Mouse (Mus musculus): ENCODE results near the gene Ambra1.

The Ambra1 gene

DNA sequence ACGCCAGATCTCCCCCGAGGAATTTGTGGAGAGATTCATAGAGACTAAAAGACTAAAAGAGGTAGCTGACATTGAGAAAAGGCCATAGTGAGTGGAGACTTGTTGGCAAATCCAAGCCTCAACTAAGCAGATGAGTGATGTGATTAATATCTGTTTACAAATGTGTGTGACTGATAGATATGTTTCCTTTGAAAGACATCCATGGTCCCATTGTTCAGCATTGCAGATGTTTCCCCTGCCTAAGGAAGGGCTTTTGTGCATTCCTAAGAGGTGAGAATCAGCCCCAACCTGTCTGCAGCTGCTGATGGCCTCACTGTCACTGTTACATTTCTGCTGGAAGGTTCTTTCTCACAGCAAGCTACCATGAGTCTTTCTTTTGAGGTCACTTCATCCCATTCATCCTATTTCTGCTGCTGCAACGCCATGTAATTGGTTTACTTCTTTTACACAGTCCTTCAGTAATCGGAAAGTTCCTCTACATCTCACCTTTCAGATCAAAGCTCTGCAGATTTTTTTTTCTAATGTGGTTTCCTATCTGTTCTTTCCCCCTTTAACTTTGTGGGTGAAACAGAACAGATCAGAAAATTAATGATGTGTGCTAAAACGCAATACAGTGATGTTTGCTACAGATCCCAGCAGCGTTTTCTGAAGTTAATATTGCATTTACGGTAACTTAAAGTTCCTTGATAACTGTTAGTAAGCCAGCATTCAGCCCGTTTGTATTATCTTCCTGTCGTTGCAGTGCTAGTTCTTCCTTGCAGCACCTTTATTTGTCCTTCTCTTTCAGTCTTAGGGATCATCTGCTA lies 146.3 kb downstream of the Ambra1 start:
- DNase-seq (ENCODE audit: low spot score), result no peak

DNA sequence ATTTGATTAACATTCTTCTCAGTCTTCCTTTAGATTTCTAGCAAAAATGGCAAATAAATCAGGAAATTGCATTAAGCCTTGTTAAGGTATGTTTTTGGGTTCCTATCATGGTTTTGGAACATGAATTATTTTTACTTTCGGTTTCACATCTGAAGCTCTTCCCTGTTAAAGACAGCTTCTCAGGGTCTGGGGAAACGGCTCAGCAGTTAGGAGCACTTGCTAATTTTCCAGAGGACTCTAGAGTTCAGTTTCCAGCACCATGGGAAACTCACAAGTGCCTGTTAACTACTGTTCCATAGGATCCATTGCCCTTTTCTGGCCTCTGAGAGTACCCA lies 146.8 kb downstream of the Ambra1 start:
- DNase-seq (ENCODE audit: low spot score), result no peak

DNA sequence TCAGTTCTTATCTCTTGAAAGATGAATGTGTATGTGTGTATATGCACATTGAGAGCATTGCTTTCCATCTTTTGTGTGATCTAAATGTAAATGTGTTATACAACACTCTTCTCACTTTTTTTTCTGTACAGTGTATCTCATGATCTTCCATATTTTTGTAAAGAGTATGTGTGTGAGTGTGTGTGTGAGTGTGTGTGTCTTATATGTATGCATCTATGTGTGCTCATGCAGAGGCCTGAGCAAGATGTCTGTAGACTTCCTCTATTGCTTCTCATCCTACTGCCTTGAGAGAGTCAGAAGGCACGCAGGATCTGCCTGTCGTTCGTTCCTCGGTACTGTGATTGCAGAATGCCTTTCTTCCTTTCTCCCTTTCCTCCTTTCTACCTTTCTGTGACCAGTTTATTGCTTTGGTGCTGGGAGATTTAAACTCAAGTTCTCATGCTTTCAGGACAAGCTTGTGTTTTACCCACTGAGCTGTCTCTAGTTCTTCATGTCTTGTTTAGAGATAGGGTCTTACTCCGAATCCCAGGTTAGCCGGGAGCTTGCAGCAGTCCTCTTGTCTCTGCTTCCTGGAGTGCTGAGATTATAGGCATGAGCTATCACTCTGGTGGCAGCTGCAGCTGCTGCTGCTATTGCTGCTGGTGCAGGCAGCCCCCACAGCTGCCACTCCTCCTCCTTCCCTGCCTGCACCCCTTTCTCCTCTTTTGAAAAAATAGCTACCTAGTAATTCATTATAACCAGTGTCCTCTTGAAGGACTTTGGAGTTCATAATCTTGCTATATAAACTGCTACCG lies 148.7 kb downstream of the Ambra1 start:
- DNase-seq (ENCODE audit: low spot score), result no peak

DNA sequence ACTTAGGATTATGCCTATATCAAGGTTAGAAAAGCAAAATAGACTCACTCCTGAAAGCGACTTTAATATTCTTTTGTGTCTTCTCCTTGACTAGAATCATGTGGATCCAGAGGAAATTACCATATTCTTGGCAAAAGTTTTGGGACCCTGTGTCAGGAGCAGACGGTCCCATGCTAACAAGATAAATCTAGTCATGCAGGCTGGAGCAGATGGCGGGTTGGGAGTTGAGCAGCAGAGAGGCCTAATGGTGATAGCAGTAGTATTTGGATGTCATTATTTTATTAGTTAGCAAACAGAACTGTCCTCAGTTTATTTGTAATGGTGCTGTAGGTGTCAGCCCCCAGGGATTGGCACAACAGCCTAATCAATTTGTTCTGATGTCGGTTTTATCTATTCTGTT lies 154.0 kb downstream of the Ambra1 start:
- no peak for DNase-seq (ENCODE audit: low spot score)

DNA sequence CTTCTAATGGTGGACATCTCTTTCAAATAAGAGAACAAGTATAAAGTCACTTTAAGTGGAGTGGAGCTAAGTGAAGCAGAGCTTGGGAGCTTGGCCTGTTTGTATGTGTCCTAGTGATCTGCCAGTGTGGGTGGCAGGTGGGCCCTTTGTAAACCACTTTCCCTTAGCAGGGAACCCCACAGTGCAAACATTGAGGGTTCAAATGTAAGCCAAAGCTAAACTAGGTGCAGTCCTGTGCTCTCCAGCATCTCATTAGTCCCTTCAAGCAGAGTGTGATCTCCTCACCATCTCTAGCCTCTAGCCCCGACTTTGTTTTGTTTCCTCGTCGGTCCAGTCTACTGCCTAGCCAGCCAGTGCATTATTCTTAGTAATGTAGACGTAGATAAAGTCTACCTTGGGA lies 154.7 kb downstream of the Ambra1 start:
- DNase-seq (ENCODE audit: low spot score), result no peak

DNA sequence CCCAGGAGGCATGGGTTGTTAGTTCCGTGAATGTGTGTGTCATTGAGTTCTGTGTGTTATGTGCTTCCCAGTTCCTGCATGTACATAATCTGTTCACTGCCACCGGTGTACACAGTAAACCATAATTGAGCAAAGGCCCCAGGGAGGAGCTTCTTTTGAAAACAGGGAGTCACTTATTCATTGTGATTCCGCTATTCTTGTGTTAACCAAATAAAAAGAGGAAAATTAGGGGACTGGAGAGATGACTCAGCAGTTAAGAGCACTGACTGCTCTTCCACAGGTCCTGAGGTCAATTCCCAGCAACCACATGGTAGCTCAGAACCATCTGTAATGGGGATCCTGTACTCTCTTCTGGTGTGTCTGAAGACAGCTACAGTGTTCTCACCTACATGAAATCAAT lies 164.8 kb downstream of the Ambra1 start:
- DNase-seq (ENCODE audit: low spot score), result no peak

DNA sequence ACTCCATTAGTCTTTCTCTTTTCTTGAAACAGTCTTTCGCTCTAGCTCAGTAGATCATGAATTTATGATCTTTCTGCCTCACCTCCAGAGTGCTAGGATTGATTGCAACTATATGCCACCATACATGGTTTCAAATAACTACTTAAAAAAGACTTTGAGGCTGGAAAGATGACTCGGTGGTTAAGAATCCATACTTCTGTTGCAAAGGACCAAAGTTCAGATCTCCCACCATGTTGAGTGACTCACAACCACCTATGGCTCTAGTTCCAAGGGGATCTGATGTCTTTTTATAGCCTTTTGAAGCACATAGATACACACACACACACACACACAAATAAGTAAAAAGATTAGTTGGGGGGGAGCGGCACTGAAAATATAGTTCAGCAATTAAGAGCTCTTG lies 165.5 kb downstream of the Ambra1 start:
- DNase-seq (ENCODE audit: low spot score), result no peak

DNA sequence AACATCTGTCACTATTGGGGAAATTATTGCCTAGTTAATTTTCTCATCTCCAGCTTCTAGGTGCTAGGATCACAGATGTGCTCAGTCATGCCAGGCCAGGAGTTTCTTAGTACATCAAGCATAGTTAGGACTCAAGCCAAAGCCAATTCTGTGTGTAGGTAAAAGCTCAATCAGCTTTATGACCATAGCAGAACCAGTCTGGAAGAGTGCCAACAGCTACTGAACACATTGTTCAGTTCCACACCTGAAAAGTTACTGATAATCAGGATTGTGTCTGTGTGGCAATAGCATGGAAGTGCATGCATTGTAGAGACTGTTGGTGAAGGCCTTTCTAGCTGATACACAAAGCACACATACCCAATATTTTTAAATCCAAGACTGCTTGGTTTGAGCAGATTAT lies 168.0 kb downstream of the Ambra1 start:
- DNase-seq (ENCODE audit: low spot score), result no peak

DNA sequence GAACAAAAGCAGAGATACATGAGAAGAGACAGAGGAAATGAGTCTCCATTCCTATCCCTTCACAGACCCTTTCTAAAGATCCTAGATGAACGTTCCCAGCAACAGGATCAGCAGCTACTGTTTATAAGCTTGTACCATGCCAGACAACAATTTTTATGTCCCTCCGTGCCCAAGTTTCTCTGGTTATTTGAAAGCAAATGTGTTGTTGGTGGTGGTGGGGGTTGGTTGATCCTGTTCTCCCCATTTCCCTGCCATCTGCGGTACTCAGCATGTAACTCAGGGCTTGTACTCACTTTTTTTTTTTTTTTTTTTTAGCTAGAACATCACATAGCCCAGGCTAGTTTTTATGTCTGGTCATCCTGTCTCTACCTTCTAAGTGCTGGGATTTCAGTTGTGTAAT lies 169.2 kb downstream of the Ambra1 start:
- no peak for DNase-seq (ENCODE audit: low spot score)

DNA sequence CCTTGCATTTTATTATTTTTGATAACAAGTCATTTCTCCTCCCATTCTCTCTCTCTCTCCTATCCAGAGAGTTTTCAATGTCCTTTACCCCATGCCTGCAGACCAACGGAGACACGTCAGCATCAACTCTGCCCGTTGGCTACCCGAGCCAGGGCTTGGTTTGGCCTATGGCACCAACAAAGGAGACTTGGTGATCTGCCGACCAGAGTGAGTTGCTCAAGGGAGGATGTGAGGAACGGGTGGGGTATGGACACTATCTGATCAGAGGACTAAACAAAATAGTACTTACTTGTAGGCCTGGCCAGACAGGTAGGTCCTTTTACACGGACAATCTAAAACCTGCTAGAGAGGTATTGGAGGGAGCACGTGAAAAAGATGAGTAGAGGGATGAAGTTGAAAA lies 170.5 kb downstream of the Ambra1 start:
- DNase-seq (ENCODE audit: low spot score), result no peak

DNA sequence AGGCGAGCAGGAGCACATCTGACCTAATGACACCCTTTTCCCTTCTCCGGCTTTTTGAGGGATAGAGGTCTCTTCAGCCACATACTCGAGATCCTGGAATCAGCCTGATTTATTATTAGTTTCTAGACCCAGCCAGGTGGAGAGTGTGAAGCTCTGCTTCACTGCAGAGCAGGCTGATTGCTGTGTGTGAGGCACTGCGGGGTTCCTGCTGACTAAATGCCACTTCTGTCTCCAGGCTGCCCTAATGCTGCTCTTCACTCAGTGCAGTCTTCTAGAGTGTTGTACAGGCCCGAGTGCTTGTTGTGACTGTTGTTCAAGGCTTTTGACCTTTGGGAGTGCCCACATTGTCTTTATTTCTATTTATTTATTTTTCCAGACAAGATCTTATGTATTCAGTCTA lies 172.4 kb downstream of the Ambra1 start:
- DNase-seq (ENCODE audit: low spot score), result no peak

DNA sequence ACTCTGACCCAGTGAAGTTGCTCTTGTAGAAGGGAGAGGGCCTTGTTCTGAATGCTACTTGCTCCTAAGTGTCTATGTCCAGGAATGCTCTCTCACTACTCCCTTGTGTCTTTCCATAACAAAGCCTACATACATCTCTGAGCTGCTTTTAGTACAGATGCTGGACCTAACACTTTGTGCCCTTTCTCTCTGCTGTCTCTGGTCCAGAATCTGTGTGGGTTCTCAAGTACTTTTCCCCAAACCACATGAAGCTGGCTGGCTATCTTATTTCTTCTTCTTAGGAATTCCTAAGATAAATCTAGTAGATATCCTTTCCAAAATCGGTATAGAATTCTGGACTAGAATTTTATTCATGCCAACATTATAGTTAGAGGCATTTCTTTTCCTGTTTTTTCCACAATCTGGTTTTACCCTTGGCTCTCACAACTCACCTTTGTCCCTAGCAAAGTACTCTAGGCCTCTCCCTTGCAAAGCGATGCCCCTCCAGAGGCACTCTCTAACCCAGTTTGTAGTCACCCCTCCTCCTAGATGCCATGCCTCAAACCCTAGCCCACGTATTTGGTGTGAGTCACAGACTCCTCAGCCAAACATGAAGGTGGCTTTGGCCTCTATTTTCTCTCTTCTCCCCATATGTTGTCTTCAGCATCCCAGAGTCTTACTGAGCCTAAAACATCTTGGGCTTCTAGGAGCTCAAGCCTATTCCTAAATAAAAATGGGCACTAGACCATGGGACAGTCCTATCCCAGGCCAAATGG lies 173.4 kb downstream of the Ambra1 start:
- DNase-seq (ENCODE audit: low spot score), result no peak

DNA sequence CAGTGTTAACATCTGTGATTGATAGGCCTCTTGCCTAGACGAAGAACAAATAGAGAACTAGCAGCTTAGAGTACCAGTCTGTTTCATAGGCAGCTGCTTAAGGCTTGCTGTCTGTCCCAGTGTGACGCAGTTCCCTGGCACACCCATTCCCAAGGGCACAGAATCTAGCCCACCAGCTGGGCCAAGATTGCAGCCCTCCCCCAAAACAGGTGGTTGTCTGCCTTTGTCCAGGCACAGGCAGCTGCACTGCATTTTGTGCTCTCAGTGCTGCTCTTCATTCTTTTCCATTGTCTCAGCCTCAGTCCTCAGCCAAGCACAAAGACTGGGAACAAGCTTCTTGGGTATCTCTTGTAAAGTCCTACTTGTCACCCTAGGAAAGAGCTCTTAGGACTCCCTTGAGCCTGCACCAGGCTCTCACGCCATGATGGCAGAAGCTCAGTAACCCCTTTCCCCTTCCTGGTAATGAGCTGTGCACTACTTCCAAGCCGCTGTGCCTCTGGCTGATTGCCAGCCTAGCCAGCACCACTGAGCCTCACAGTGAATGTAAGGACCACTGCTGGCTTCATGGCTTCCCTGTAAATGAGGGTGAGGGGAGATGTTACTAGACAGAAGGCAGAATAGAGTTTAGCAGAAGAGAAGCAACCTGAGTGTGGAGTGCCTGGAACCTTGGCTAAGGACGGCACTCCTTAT lies 174.8 kb downstream of the Ambra1 start:
- DNase-seq (ENCODE audit: low spot score), result no peak

DNA sequence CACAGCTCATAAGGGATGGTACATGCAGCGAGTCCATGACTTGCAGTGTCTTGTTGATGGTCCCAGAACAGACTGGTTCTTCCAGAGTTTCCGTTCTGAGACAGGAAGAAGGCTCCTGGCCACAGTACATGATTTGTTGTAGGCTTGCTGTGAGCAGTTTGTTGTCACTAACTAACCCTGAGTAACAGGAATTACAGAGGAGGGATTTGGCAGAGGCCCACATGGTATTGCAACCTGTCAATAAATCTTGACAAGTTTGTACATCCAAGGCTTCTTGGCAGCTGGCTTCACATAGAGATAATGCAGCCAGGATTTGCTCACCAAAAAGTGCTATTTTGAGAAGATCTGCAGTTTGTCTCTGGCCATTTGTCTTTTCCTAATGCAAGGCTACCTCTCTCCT lies 176.2 kb downstream of the Ambra1 start:
- DNase-seq (ENCODE audit: low spot score), result no peak

DNA sequence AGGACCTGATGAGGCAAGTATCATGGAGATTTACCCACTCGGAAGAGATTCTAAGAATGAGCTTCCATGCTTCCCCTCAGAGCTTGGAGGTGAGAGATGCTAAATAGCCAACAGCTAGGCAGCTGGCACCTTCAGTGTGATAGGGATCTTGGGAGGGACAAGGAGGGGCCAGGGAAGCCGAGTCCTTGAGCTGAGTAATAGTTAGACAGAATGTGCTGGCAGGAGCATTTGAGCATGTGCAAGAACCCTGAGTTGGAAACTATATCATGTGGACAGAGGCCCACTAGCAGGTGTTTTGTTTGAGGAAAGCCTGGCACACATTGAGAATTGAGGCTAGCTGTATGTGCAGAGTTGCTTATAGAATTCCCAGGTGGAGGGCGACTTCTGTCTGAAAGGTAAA lies 182.7 kb downstream of the Ambra1 start:
- no peak for DNase-seq (ENCODE audit: low spot score)

DNA sequence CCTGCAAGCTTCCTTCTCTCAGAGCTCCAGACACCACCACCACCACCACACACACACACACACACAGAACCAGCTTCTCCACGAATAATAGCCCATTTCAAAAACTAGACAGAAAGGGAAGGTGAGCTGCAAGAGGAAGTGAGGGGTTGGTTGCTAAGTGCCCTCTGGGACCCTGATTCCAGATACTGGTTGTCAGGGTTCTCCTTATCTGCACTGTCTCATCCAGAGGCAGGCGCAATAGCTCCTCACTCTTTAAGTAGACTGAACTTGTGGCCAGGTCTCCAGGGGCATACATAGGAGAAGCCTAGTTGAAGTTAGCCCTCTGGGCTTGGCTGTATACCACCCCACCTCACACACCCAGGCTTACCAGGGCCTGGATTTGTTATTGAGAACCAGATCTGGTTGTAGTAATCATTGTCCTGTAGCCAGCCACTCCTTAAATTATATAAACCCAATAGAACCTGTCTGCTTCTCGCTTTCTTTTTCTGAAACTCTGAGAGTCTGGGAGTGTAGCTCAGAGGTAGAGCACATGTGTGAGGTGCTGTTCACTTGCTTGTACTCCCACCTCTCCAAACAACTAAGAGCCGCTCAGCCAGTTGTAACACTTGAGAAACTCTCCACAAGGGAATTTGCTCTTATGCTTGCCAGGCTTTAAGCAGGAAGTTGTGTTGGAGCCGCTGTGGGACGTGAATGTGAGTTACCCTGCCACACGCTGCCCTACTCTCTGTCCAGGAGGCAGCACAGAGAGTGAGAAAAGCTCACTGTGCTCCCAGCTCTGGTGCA lies 183.6 kb downstream of the Ambra1 start:
- DNase-seq (ENCODE audit: low spot score), result no peak

DNA sequence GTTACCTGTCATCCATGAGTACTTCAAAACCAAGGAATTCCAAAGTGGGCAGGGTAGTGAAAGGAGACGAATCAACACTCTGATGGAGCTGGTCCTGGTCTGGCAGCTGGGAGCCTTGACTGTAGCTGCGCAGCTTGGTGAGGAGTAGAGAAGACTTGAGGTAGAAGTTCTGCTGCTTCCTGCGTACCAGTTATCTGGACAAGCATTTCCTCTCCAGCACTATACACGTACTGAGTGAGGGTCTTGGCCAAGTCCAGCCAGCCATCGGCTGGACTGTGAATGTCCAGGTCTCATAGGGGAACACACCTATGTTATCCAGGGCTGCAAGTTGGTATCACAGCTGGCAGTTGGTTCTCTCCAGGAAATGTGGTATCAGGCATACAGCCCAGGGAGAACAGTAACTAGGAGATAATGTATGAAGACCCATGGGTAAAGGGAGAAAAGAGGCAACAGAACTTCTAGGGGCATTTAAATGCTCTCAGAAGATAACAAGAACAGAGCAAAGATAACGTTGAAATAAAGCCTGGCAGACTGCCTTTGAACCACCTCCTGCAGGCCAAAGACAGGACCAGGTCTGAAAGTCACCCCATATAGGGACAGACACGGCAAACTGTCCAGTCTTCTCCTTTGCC lies 186.5 kb downstream of the Ambra1 start:
- DNase-seq (ENCODE audit: low spot score), result no peak

DNA sequence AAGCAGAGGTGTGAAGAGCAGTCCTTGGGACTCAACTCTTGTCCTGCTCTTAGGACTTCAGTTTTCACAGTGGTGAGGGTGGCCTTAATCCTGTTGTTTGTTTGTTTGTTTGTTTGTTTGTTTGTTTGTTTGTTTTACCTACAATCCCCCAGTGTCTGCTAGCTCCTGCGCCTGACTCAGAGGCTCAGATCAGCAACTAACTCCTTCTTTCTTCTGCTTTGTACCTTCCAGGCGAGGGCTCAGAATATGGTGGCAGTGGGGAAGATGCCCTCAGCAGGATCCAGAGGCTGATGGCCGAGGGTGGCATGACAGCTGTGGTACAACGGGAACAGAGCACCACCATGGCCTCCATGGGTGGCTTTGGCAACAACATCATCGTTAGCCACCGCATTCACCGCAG lies 187.2 kb downstream of the Ambra1 start:
- no peak for DNase-seq (ENCODE audit: low spot score)

DNA sequence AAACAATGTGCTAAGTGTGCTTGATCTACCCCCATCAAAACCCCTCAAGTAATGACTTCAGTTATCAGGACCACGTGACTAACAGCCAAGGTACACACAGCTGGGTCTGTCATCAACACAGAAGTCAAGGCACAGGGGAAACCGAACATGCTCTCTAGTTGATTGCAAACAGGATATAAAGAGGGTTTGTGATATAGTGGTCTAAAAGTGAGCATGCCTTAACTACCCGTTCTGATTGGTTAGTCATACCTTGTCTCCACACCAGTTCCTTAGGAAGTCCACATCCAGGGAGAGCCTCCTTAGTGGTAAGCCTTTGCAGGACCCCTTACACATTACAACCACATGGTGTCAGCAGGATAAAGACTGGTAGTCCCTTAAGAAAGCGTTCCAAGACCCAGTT lies 190.2 kb downstream of the Ambra1 start:
- DNase-seq (ENCODE audit: low spot score), result no peak

DNA sequence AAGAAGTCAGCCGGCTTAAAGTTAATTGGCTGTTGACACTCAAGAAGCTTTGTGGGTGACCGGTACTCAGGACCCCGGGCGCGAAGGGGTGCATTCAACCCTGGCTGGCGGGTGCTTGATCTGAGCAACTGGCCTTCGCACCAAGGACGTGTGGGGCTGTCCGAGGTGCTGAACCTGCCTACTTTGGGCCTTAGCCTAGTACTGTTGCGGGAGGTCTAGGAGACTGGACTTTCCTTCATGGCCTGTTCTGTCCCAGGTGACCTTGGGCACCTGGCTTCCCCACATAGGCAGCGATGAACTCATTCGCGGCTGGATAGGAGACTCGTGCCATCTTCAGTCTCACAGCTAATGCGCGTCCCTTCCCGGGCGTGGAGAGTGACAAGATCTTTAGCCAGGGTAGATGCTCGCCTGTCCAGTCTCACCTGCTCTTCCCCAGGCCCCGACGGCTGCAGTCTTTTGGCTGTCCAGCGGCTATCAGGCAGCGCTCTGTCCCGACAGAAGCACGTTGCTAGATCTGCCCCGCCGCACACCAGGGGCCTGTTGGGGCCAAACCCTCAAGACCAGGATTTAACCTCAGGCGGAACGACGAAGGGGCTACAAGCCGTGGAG lies 191.4 kb downstream of the Ambra1 start:
- DNase-seq (ENCODE audit: low spot score), result no peak

Measured in urinary bladder, postnatal 10 days (tissue).